Mouse (Mus musculus): Measurements from ENCODE around the gene Git1. TPM values are rescaled to one million over a fixed set of nuclear protein-coding genes. Genes with fewer than 3 reads are reported as not detected.

Git1 gene
- 12.3 and 12.6 TPM in 2 replicates for polyA plus RNA-seq (2015; fragmentation: Nextera tagmentation; extraction: Ambion mirVana)

DNA sequence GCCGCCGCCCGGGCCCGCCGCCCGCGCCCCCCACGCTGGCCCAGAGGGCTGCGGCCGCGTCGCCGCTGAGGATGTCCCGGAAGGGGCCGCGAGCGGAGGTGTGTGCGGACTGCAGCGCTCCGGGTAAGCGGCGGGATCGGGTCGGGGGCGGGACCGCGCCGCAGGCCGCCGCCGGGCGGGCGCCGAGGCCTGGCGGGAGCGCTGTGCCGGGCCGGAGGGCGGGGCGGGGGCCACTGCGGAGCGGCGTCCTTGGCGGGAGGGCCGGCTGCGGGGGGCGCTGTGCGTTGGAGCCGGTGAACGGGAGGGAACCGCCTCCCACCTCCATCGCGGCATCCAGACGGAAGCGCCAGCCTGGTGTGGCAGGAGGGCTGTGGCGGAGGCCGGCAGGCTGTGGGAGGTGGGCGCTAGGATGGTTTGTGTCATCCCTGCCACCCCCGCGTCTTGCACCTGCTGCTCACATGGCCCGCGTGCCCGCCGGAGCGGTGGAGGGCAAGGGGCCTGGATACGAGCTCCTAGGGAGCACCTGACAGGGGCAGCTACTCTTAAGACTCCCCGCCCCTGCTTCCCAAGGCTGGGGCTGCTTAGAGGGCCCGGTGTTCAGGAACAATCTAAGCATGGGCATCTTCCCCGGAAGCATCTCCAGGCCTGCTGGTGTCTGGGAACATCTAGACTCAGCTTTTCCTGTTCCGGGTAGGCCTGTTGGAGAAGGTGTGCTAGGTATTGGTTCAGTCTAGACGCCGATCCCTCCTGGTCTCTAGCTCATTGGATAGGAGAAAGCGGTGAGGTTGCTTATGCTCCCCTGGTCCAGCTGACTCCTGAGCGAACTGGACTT, at the start of gene Git1:
TSS of gene Git1 (plus strand) at position 51 of the 832 bp plus-strand sequence.
- ATAC-seq (0 out of 2 replicates have a peak, but pooled peaks have one; percentile 0), DNase-seq (ENCODE audit: low spot score) (peak; percentile 48)
- Histone ChIP-seq H3K9me3 (ENCODE audit: low read length) (no peaks in the 10 kb centered on the region), H3K4me3 (ENCODE audit: low read depth, low read length) (peak within 1 kb of the TSS; percentile 84), H3K27me3 (replicated peaks; ENCODE audit: insufficient read depth, low read length) (no peaks in the 10 kb centered on the region), H3K27ac (ENCODE audit: low read length) (peak within 1 kb of the TSS; percentile 91), H3K9ac (replicated peaks; ENCODE audit: low read depth) (peak within 1 kb of the TSS; percentile 74), H3K36me3 (ENCODE audit: insufficient read depth, low read length) (no peaks in the 10 kb centered on the region), H3K4me2 (replicated peaks; ENCODE audit: low read depth, low read length) (peak within 1 kb of the TSS; percentile 85), H3K4me1 (ENCODE audit: insufficient read depth, low read depth, low read length) (peaks cover 44% of the 10 kb centered on the region)
- WGBS = 2% methylated on average over 40 of the region's 74 CpGs
- 0 out of 2 replicates have a peak, but pooled peaks have one; percentile 22 for TF ChIP-seq CTCF (IDR thresholded peaks at IDR 0.05)
- TF ChIP-seq EP300 (IDR thresholded peaks at IDR 0.05) = no peak

DNA sequence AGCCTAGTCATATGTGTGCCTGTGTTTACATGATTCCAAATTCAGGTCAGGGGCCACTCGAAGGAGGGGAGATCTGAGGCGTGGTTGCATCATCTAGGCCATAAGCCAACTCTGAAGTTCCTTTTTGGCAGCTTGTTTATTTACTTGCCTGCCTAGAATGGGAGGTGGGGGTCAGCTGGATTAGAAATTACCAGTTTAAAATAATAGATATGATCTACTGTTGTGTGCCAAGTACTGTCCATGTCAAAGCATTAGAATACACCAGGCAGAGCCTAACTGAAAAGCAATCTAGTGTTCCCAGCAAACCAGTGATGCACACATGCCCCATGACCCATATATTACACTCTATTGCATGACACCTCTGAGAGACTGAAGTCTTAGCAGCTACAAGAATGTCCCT, 48.4 kb upstream of the Git1 start:
- peak; percentile 93 for DNase-seq (ENCODE audit: low spot score)

DNA sequence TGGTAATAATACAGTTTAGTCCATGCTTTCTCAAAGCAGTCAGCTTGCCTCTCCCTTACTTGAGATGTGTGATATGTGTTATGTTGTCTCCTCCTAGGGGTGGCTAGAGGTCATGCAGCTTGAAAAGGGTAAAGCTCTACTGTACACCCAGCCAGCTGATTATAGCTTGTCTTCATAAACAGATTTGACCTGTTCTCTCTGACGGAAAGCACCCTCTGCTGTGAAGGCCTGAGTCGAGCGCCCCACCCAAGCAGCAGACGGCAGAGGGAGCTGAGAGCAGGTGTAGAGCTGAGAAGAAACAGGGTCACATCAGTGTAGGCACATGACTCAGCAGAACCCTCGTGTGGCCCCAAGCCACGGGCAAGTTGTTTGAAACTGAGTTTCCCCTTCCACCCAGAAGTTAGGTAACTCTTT, 46.7 kb upstream of the Git1 start:
- DNase-seq (ENCODE audit: low spot score) (peak; percentile 88), ATAC-seq (peak; percentile 24)
- no peaks in the 10 kb centered on the region for H3K9me3 ChIP-seq (ENCODE audit: low read length)
- H3K4me2 ChIP-seq (replicated peaks; ENCODE audit: low read depth, low read length) = no peak overlapping the region
- peaks cover 18% of the 10 kb centered on the region; the same call in 1 of the 2 replicates for H3K4me1 ChIP-seq (ENCODE audit: insufficient read depth, low read depth, low read length)
- H3K9ac ChIP-seq (replicated peaks; ENCODE audit: low read depth) = no peak overlapping the region
- no peak overlapping the region for H3K27ac ChIP-seq (ENCODE audit: low read length)
- H3K27me3 ChIP-seq (replicated peaks; ENCODE audit: insufficient read depth, low read length) = no peaks in the 10 kb centered on the region
- peaks cover 13% of the 10 kb centered on the region; the same call in 1 of the 2 replicates for H3K36me3 ChIP-seq (ENCODE audit: insufficient read depth, low read length)
- no peak overlapping the region for H3K4me3 ChIP-seq (ENCODE audit: low read depth, low read length)
- 29% methylated on average over 6 of the region's 6 CpGs for WGBS
- no peak for TF ChIP-seq EP300 (IDR thresholded peaks at IDR 0.05)
- TF ChIP-seq CTCF (IDR thresholded peaks at IDR 0.05) = peak; percentile 93

More for the DNA sequence above, 48.4 kb upstream of the Git1 start:
- Histone ChIP-seq H3K27ac (ENCODE audit: low read length) (peak overlapping the region; percentile 83; the same call in 1 of the 2 replicates), H3K9ac (replicated peaks; ENCODE audit: low read depth) (no peak overlapping the region), H3K27me3 (replicated peaks; ENCODE audit: insufficient read depth, low read length) (no peaks in the 10 kb centered on the region), H3K36me3 (ENCODE audit: insufficient read depth, low read length) (peaks cover 11% of the 10 kb centered on the region; the same call in 1 of the 2 replicates), H3K4me3 (ENCODE audit: low read depth, low read length) (no peak overlapping the region), H3K4me2 (replicated peaks; ENCODE audit: low read depth, low read length) (no peak overlapping the region), H3K9me3 (ENCODE audit: low read length) (no peaks in the 10 kb centered on the region), H3K4me1 (ENCODE audit: insufficient read depth, low read depth, low read length) (peaks cover 18% of the 10 kb centered on the region; the same call in 1 of the 2 replicates)
- 17% methylated on average over 2 of the region's 2 CpGs for WGBS
- TF ChIP-seq EP300 (IDR thresholded peaks at IDR 0.05) = peak; percentile 97
- TF ChIP-seq CTCF (IDR thresholded peaks at IDR 0.05) = no peak
- peak; percentile 73 for ATAC-seq

DNA sequence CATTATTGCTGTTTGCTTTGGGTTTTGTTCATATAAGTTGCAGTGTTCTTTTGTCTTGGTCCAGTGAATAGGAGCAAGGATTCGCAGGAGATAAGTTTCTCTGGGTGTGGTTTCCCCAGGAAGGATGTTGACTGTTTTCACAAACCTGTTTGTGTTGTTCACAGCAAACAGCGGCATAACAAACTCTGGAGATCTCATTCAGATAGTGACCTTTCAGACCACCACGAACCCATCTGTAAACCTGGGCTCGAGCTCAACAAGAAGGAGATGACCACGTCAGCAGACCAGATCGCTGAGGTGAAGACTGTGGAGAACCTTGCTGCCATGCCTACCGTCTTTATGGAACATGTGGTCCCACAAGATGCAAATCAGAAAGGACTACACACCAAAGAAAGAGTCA, 44.1 kb upstream of the Git1 start:
- Histone ChIP-seq H3K4me2 (replicated peaks; ENCODE audit: low read depth, low read length) (no peak overlapping the region), H3K36me3 (ENCODE audit: insufficient read depth, low read length) (peaks cover 22% of the 10 kb centered on the region; the same call in 1 of the 2 replicates), H3K4me3 (ENCODE audit: low read depth, low read length) (no peak overlapping the region), H3K4me1 (ENCODE audit: insufficient read depth, low read depth, low read length) (peaks cover 10% of the 10 kb centered on the region; the same call in 1 of the 2 replicates), H3K27me3 (replicated peaks; ENCODE audit: insufficient read depth, low read length) (no peaks in the 10 kb centered on the region), H3K9ac (replicated peaks; ENCODE audit: low read depth) (no peak overlapping the region), H3K9me3 (ENCODE audit: low read length) (no peaks in the 10 kb centered on the region), H3K27ac (ENCODE audit: low read length) (no peak overlapping the region)
- no peak for ATAC-seq
- no peak for DNase-seq (ENCODE audit: low spot score)
- TF ChIP-seq EP300 (IDR thresholded peaks at IDR 0.05) = peak; percentile 77
- no peak for TF ChIP-seq CTCF (IDR thresholded peaks at IDR 0.05)
- WGBS = 80% methylated on average over 7 of the region's 7 CpGs

DNA sequence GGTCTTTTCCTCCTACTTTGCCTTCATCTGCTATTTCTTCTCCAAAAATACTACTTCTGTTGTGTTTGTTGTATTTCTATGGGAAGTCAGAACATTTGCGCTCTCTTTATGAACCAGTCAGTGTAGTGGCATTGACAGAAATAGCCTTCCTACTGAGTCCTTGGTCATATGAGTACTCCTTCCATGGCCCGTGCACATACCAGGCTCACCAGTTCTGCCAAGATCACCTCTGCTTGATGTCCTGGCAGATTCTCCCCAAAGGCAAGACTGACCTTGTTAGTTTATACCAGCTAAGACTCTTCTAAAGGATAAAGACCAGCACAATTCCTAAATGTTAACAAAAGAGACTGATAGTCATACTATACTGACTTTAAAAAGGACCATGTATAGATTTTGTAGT, 41.7 kb upstream of the Git1 start:
- Histone ChIP-seq H3K9me3 (ENCODE audit: low read length) (no peaks in the 10 kb centered on the region), H3K9ac (replicated peaks; ENCODE audit: low read depth) (no peak overlapping the region), H3K27me3 (replicated peaks; ENCODE audit: insufficient read depth, low read length) (no peaks in the 10 kb centered on the region), H3K4me2 (replicated peaks; ENCODE audit: low read depth, low read length) (no peak overlapping the region), H3K27ac (ENCODE audit: low read length) (no peak overlapping the region), H3K4me1 (ENCODE audit: insufficient read depth, low read depth, low read length) (no peaks in the 10 kb centered on the region), H3K4me3 (ENCODE audit: low read depth, low read length) (no peak overlapping the region), H3K36me3 (ENCODE audit: insufficient read depth, low read length) (peaks cover 38% of the 10 kb centered on the region)
- TF ChIP-seq CTCF (IDR thresholded peaks at IDR 0.05) (no peak), EP300 (IDR thresholded peaks at IDR 0.05) (no peak)
- DNase-seq (ENCODE audit: low spot score) (no peak), ATAC-seq (no peak)
- 93% methylated on average over 2 of the region's 2 CpGs for WGBS

DNA sequence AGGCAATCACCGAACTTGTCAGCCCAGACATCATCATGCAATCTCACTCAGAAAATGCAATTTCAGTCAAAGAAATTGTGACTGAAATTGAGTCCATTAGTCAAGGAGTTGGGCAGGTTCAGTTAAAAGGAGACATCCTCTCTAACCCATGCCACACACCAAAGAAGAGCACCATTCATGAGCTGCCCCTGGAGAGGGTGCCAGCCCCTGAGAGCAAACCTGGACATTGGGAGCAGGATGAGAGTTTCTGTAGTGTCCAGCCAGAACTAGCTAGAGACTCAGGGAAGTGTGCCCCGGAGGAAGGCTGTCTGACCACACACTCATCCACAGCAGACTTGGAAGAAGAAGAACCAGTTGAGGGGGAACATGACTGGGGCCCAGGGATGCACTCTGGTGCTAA, 40.0 kb upstream of the Git1 start:
- 87% methylated on average over 2 of the region's 2 CpGs for WGBS

More for the DNA sequence above, 40.0 kb upstream of the Git1 start:
- DNase-seq (ENCODE audit: low spot score) = no peak
- TF ChIP-seq CTCF (IDR thresholded peaks at IDR 0.05) = no peak
- no peak for TF ChIP-seq EP300 (IDR thresholded peaks at IDR 0.05)
- H3K4me1 ChIP-seq (ENCODE audit: insufficient read depth, low read depth, low read length) = no peaks in the 10 kb centered on the region
- peaks cover 38% of the 10 kb centered on the region for H3K36me3 ChIP-seq (ENCODE audit: insufficient read depth, low read length)
- no peaks in the 10 kb centered on the region for H3K27me3 ChIP-seq (replicated peaks; ENCODE audit: insufficient read depth, low read length)
- ATAC-seq = no peak
- no peak overlapping the region for H3K4me2 ChIP-seq (replicated peaks; ENCODE audit: low read depth, low read length)
- H3K27ac ChIP-seq (ENCODE audit: low read length) = no peak overlapping the region
- no peaks in the 10 kb centered on the region for H3K9me3 ChIP-seq (ENCODE audit: low read length)
- H3K9ac ChIP-seq (replicated peaks; ENCODE audit: low read depth) = no peak overlapping the region
- H3K4me3 ChIP-seq (ENCODE audit: low read depth, low read length) = no peak overlapping the region

Data from lung, postnatal 0 days (tissue).